Mouse (Mus musculus) skeletal muscle tissue, adult 2 months (tissue): ENCODE measurements at regions not wholly inside any gene's neighbourhood (a gene's known extent, or its start where the extent isn't known, plus 50 kb on each side); places are given as distances from the start of the nearest gene placed in this dataset.

ENCODE experiments used
- DNase-seq: peaks from one replicate; pipeline ENCODE4 v3.0.0-alpha.2; 2012; ENCODE audit warnings: low read depth, low spot score

- DNase-seq, result peak; percentile 13
Observed at GRCm38 (mm10) chrX:145758406-145758805, 253.4 kb upstream of the Amot start.

GRCm38 (mm10) chrX:145753427-145753826 is 248.4 kb upstream of the Amot start:
- DNase-seq, result no peak
